Mouse (Mus musculus) liver, postnatal 0 days (tissue): ENCODE results near the gene Myod1.

ENCODE experiments used
- CTCF ChIP-seq: sonication (generic); IDR thresholded peaks from 2 replicates; pipeline ENCODE4 v1.5.1; 2016; ENCODE audit warnings: antibody characterized with exemption, low read depth
- EP300 ChIP-seq: IDR thresholded peaks from 2 replicates; pipeline ENCODE4 v1.6.1; 2016; ENCODE audit warnings: antibody characterized with exemption, low read depth, mild to moderate bottlenecking

DNA sequence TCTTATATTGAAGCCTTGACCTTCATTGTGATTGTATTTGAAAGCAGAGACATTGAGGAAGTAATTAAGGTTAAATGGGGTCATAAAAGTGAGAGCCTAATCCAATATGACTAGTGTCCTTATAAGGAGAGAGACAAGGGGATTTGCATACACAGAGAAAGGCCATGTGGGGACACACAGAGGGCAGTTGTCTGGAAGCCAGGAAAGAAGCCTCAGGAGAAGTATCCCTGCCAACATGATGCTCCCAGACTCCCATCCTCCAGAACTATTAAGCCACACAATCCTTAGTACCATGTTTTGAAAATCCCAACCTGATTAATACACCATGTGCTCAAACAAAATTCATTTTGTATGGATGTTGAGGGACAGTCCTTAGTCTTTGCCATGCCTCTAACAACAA is 14.5 kb upstream of the Myod1 start:
- TF ChIP-seq CTCF, result no peak
- TF ChIP-seq EP300, result no peak
